Mouse (Mus musculus): ENCODE data around the gene Rpl36a. TPM values are rescaled to one million over a fixed set of nuclear protein-coding genes. Genes with fewer than 3 reads are reported as not detected.
"Not testable (repeated sequence)": the region's sequence is repeated elsewhere in the genome, so short reads cannot be mapped to it uniquely, and the experiment has no call there.

The Rpl36a gene
- 18.7 and 134 TPM in 2 replicates for polyA plus RNA-seq (2012; ENCODE audit: insufficient read depth, low replicate concordance)

- peaks cover 3% of the 10 kb centered on the region; the same call in 1 of the 2 replicates for H3K9me3 ChIP-seq
- H3K27me3 ChIP-seq (replicated peaks), result no peaks in the 10 kb centered on the region
- TF ChIP-seq GATA1 (IDR thresholded peaks at IDR 0.05; ENCODE audit: borderline replicate concordance, low read length), result no peak
- TF ChIP-seq FLI1 (IDR thresholded peaks at IDR 0.05; ENCODE audit: low read length), result no peak
- peak within 1 kb of the TSS; percentile 96 for H3K4me3 ChIP-seq (replicated peaks)
- H3K36me3 ChIP-seq (replicated peaks; ENCODE audit: low read length), result peaks cover 49% of the 10 kb centered on the region
- peaks cover 33% of the 10 kb centered on the region for H3K4me1 ChIP-seq
Measured at GRCm38 (mm10) chrX:134585103-134586002, at the start of gene Rpl36a. Rpl36a (plus strand) TSS chrX:134585654.

- not testable (repeated sequence) for H3K4me1 ChIP-seq; H3K27me3 ChIP-seq (replicated peaks); H3K9me3 ChIP-seq
- H3K4me3 ChIP-seq (replicated peaks), result peak overlapping the region; percentile 92
- H3K36me3 ChIP-seq (replicated peaks; ENCODE audit: low read length), result peaks cover 59% of the 10 kb centered on the region
Measured at GRCm38 (mm10) chrX:134539795-134540194, 45.7 kb upstream of the Rpl36a start.

GRCm38 (mm10) chrX:134540414-134541135 lies 44.9 kb upstream of the Rpl36a start:
- Histone ChIP-seq H3K4me3 (replicated peaks) (peak overlapping the region; percentile 92), H3K4me1 (peaks cover 10% of the 10 kb centered on the region), H3K27me3 (replicated peaks) (no peaks in the 10 kb centered on the region), H3K9me3 (no peaks in the 10 kb centered on the region), H3K36me3 (replicated peaks; ENCODE audit: low read length) (peaks cover 61% of the 10 kb centered on the region)
- no peak for TF ChIP-seq GATA1 (IDR thresholded peaks at IDR 0.05; ENCODE audit: borderline replicate concordance, low read length)
- no peak for TF ChIP-seq FLI1 (IDR thresholded peaks at IDR 0.05; ENCODE audit: low read length)

GRCm38 (mm10) chrX:134541145-134541954 lies 44.1 kb upstream of the Rpl36a start, which contains the start of gene Timm8a1:
Timm8a1 (minus strand) TSS chrX:134541865.
- TF ChIP-seq FLI1 (IDR thresholded peaks at IDR 0.05; ENCODE audit: low read length), result no peak

GRCm38 (mm10) chrX:134541955-134542308 lies 43.5 kb upstream of the Rpl36a start:
- Histone ChIP-seq H3K4me3 (replicated peaks) (peak overlapping the region; percentile 90), H3K27me3 (replicated peaks) (no peaks in the 10 kb centered on the region), H3K9me3 (no peaks in the 10 kb centered on the region), H3K4me1 (peaks cover 14% of the 10 kb centered on the region), H3K36me3 (replicated peaks; ENCODE audit: low read length) (peaks cover 60% of the 10 kb centered on the region)
- TF ChIP-seq FLI1 (IDR thresholded peaks at IDR 0.05; ENCODE audit: low read length), result no peak
- no peak for TF ChIP-seq GATA1 (IDR thresholded peaks at IDR 0.05; ENCODE audit: borderline replicate concordance, low read length)

More at GRCm38 (mm10) chrX:134541145-134541954, 44.1 kb upstream of the Rpl36a start, which contains the start of gene Timm8a1:
- Histone ChIP-seq H3K27me3 (replicated peaks) (no peaks in the 10 kb centered on the region), H3K9me3 (no peaks in the 10 kb centered on the region), H3K4me3 (replicated peaks) (peak within 1 kb of the TSS; percentile 92), H3K4me1 (peaks cover 14% of the 10 kb centered on the region), H3K36me3 (replicated peaks; ENCODE audit: low read length) (peaks cover 60% of the 10 kb centered on the region)

- no peak overlapping the region for H3K4me3 ChIP-seq (replicated peaks)
- H3K4me1 ChIP-seq, result peaks cover 17% of the 10 kb centered on the region
- H3K36me3 ChIP-seq (replicated peaks; ENCODE audit: low read length), result peaks cover 97% of the 10 kb centered on the region
- TF ChIP-seq GATA1 (IDR thresholded peaks at IDR 0.05; ENCODE audit: borderline replicate concordance, low read length) (no peak), FLI1 (IDR thresholded peaks at IDR 0.05; ENCODE audit: low read length) (no peak)
- no peaks in the 10 kb centered on the region for H3K27me3 ChIP-seq (replicated peaks)
- H3K9me3 ChIP-seq, result no peaks in the 10 kb centered on the region
Measured at GRCm38 (mm10) chrX:134547330-134547729, 38.1 kb upstream of the Rpl36a start.

GRCm38 (mm10) chrX:134550903-134551302 lies 34.6 kb upstream of the Rpl36a start:
- peaks cover 13% of the 10 kb centered on the region for H3K4me1 ChIP-seq
- H3K4me3 ChIP-seq (replicated peaks), result no peak overlapping the region
- H3K9me3 ChIP-seq, result no peaks in the 10 kb centered on the region
- no peaks in the 10 kb centered on the region for H3K27me3 ChIP-seq (replicated peaks)
- H3K36me3 ChIP-seq (replicated peaks; ENCODE audit: low read length), result peaks cover 95% of the 10 kb centered on the region
- TF ChIP-seq GATA1 (IDR thresholded peaks at IDR 0.05; ENCODE audit: borderline replicate concordance, low read length), result no peak
- no peak for TF ChIP-seq FLI1 (IDR thresholded peaks at IDR 0.05; ENCODE audit: low read length)

- H3K9me3 ChIP-seq, result no peaks in the 10 kb centered on the region
- H3K36me3 ChIP-seq (replicated peaks; ENCODE audit: low read length), result peaks cover 96% of the 10 kb centered on the region
- no peak for TF ChIP-seq GATA1 (IDR thresholded peaks at IDR 0.05; ENCODE audit: borderline replicate concordance, low read length)
- no peak for TF ChIP-seq FLI1 (IDR thresholded peaks at IDR 0.05; ENCODE audit: low read length)
- H3K27me3 ChIP-seq (replicated peaks), result no peaks in the 10 kb centered on the region
- no peak overlapping the region for H3K4me3 ChIP-seq (replicated peaks)
- peaks cover 12% of the 10 kb centered on the region for H3K4me1 ChIP-seq
Measured at GRCm38 (mm10) chrX:134553326-134553725, 32.1 kb upstream of the Rpl36a start.

GRCm38 (mm10) chrX:134554425-134554824 lies 31.0 kb upstream of the Rpl36a start:
- Histone ChIP-seq H3K9me3 (no peaks in the 10 kb centered on the region), H3K4me3 (replicated peaks) (no peak overlapping the region)

More at GRCm38 (mm10) chrX:134554425-134554824, 31.0 kb upstream of the Rpl36a start:
- TF ChIP-seq FLI1 (IDR thresholded peaks at IDR 0.05; ENCODE audit: low read length) (no peak), GATA1 (IDR thresholded peaks at IDR 0.05; ENCODE audit: borderline replicate concordance, low read length) (no peak)
- Histone ChIP-seq H3K27me3 (replicated peaks) (no peaks in the 10 kb centered on the region), H3K36me3 (replicated peaks; ENCODE audit: low read length) (peaks cover 96% of the 10 kb centered on the region), H3K4me1 (peaks cover 19% of the 10 kb centered on the region)

All from megakaryocyte, embryonic 14.5 days (primary cell).